Mouse (Mus musculus) testis, adult 2 months (tissue): Measurements from ENCODE around the gene Ppm1l.

Source experiments
- CTCF ChIP-seq: fragments of 200-500 bp; IDR thresholded peaks from 2 replicates; pipeline ENCODE4 v1.5.1; 2012; ENCODE audit warnings: low read depth, mild to moderate bottlenecking, inconsistent platforms, low read length, moderate library complexity; ENCODE audit not compliant: control insufficient read depth, insufficient read depth, insufficient replicate concordance
- POLR2A ChIP-seq: fragments of 200-500 bp; IDR thresholded peaks from 2 replicates; pipeline ENCODE4 v1.6.1; 2012; ENCODE audit warnings: low read depth, mild to moderate bottlenecking, inconsistent platforms, low read length, moderate library complexity; ENCODE audit not compliant: control insufficient read depth

DNA sequence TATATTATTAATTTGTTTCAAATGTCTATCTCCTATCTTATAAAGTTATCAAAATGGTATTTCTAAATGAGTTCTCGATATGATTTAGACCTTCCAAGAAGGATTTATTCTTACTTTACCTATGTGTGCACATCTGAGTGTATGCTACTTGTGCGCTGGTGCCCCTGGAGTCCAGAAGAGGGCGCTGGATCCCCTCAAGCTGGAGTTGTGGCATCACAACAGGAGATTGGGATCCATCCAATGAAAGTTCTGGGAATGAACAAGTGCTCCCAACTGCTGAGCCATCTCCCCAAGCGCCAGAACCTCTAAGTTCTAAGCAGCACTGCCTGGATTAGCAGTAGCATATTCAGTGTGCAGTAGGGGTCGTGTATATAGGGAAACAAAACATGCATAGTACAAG lies 78.4 kb downstream of the Ppm1l start:
- TF ChIP-seq POLR2A (no peak), CTCF (no peak; the same call in 1 of the 2 replicates)
